Mouse (Mus musculus) CH12.LX (cell line): Measurements from ENCODE around the gene Ntrk3. TPM values are rescaled to one million over a fixed set of nuclear protein-coding genes. Genes with fewer than 3 reads are reported as not detected.

Experiments
- DNase-seq: peaks from one replicate; pipeline ENCODE4 v3.0.0-alpha.2; 2013; ENCODE audit errors: extremely low read depth
- H3K27ac ChIP-seq: 2 replicates; pipeline ENCODE4 v1.5.1; 2012; ENCODE audit warnings: low read depth, mild to moderate bottlenecking, control low read depth, moderate library complexity; ENCODE audit not compliant: insufficient read depth
- H3K27me3 ChIP-seq: replicated peaks from 2 replicates; pipeline ENCODE3; 2012; ENCODE audit warnings: inconsistent platforms
- H3K36me3 ChIP-seq, 2 experiments: replicated peaks in 1 of 2; 2 replicates each; pipeline versions ENCODE3 to v1.6.1; 2012; ENCODE audit warnings: inconsistent platforms in 1 of 2, low read length in 1 of 2, mild to moderate bottlenecking in 1 of 2, mixed read lengths in 1 of 2, moderate library complexity in 1 of 2; ENCODE audit not compliant: control insufficient read depth in 1 of 2, insufficient read depth in 1 of 2
- H3K4me1 ChIP-seq, 2 experiments: 2 replicates each; pipeline ENCODE4 v1.6.1; 2012; ENCODE audit warnings: inconsistent platforms in 1 of 2, moderate library complexity in 1 of 2; ENCODE audit not compliant: insufficient read depth in 2 of 2, control insufficient read depth in 1 of 2
- H3K4me2 ChIP-seq: 2 replicates; pipeline ENCODE4 v1.6.1; 2012; ENCODE audit warnings: low read depth, mild to moderate bottlenecking, control low read depth; ENCODE audit not compliant: poor library complexity, insufficient read depth, severe bottlenecking
- H3K4me3 ChIP-seq, 3 experiments: fragments of 150-350 bp in 1 of 3; sonication (generic) in 1 of 3; replicated peaks in 1 of 3; 2 replicates each; pipeline versions ENCODE3 to v1.5.1; 2011 to 2012; ENCODE audit warnings: low read depth in 2 of 3, low read length in 2 of 3, mild to moderate bottlenecking in 2 of 3, moderate library complexity in 2 of 3, control low read depth in 1 of 3, improper control_type of control experiment in 1 of 3, inconsistent platforms in 1 of 3, mixed read lengths in 1 of 3; ENCODE audit not compliant: poor library complexity in 1 of 3
- H3K79me2 ChIP-seq: replicated peaks from 2 replicates; pipeline ENCODE4 v1.6.1; 2012; ENCODE audit warnings: mild to moderate bottlenecking, moderate library complexity; ENCODE audit not compliant: control insufficient read depth, poor library complexity, insufficient read depth, severe bottlenecking; ENCODE audit errors: extremely low read depth
- H3K9ac ChIP-seq: 2 replicates; pipeline ENCODE4 v1.6.1; 2012; ENCODE audit warnings: low read depth, mild to moderate bottlenecking, control low read depth, moderate library complexity; ENCODE audit not compliant: insufficient read depth
- H3K9me3 ChIP-seq: replicated peaks from 2 replicates; pipeline ENCODE3; 2012; ENCODE audit warnings: low read length, inconsistent platforms, mixed read lengths
- CHD1 ChIP-seq: IDR thresholded peaks from 2 replicates; pipeline ENCODE4 v1.6.1; 2012; ENCODE audit warnings: low read depth, low read length, improper control_type of control experiment, inconsistent platforms
- CHD2 ChIP-seq: IDR thresholded peaks from 2 replicates; pipeline ENCODE4 v1.6.1; 2011; ENCODE audit warnings: low read length, improper control_type of control experiment
- CTCF ChIP-seq, 2 experiments: IDR thresholded peaks in 1 of 2; conservative IDR thresholded peaks in 1 of 2; 2 replicates each; pipeline ENCODE4 v1.5.1; 2011 to 2012; ENCODE audit warnings: low read depth in 2 of 2, low read length in 2 of 2, improper control_type of control experiment in 1 of 2, inconsistent platforms in 1 of 2, mild to moderate bottlenecking in 1 of 2, moderate library complexity in 1 of 2
- ELF1 ChIP-seq: IDR thresholded peaks from 2 replicates; pipeline ENCODE4 v1.6.1; 2014; ENCODE audit warnings: low read depth, mild to moderate bottlenecking, inconsistent platforms, low read length, improper control_type of control experiment
- GABPA ChIP-seq: IDR thresholded peaks from 2 replicates; pipeline ENCODE4 v1.6.1; 2012; ENCODE audit warnings: low read depth, low read length, improper control_type of control experiment, inconsistent platforms; ENCODE audit not compliant: insufficient replicate concordance
- HCFC1 ChIP-seq: IDR thresholded peaks from 2 replicates; pipeline ENCODE4 v1.6.1; 2012; ENCODE audit warnings: low read depth, mild to moderate bottlenecking, inconsistent platforms, low read length, improper control_type of control experiment
- JUND ChIP-seq: conservative IDR thresholded peaks from 2 replicates; pipeline ENCODE4 v1.6.1; 2011; ENCODE audit warnings: low read depth, low read length, improper control_type of control experiment
- KAT2A ChIP-seq: IDR thresholded peaks from 2 replicates; pipeline ENCODE4 v1.6.1; 2012; ENCODE audit warnings: low read length, improper control_type of control experiment, inconsistent platforms; ENCODE audit not compliant: insufficient replicate concordance
- MAFK ChIP-seq: IDR thresholded peaks from 2 replicates; pipeline ENCODE4 v1.6.1; 2011; ENCODE audit warnings: low read length, improper control_type of control experiment; ENCODE audit not compliant: insufficient replicate concordance
- MAX ChIP-seq: IDR thresholded peaks from 2 replicates; pipeline ENCODE4 v1.6.1; 2011; ENCODE audit warnings: low read length, improper control_type of control experiment
- NELFE ChIP-seq: IDR thresholded peaks from 2 replicates; pipeline ENCODE4 v1.6.1; 2011; ENCODE audit warnings: low read depth, low read length, improper control_type of control experiment
- PAX5 ChIP-seq: IDR thresholded peaks from 2 replicates; pipeline ENCODE4 v1.6.1; 2012; ENCODE audit warnings: low read length, inconsistent platforms, mixed read lengths
- POLR2AphosphoS2 ChIP-seq: IDR thresholded peaks from 2 replicates; pipeline ENCODE4 v1.6.1; 2011; ENCODE audit warnings: low read depth, low read length, improper control_type of control experiment
- RAD21 ChIP-seq: IDR thresholded peaks from 2 replicates; pipeline ENCODE4 v1.6.1; 2011; ENCODE audit warnings: low read depth, mild to moderate bottlenecking, low read length, improper control_type of control experiment, moderate library complexity
- RCOR1 ChIP-seq: conservative IDR thresholded peaks from 2 replicates; pipeline ENCODE4 v1.6.1; 2012; ENCODE audit warnings: low read depth, mild to moderate bottlenecking, inconsistent platforms, low read length, improper control_type of control experiment
- SMC3 ChIP-seq: IDR thresholded peaks from 2 replicates; pipeline ENCODE4 v1.6.1; 2011; ENCODE audit warnings: low read depth, low read length, improper control_type of control experiment
- ZC3H11A ChIP-seq: IDR thresholded peaks from 2 replicates; pipeline ENCODE4 v1.6.1; 2012; ENCODE audit warnings: low read depth, mild to moderate bottlenecking, inconsistent platforms, low read length, improper control_type of control experiment
- ZKSCAN1 ChIP-seq: IDR thresholded peaks from 2 replicates; pipeline ENCODE4 v1.6.1; 2012; ENCODE audit warnings: low read depth, inconsistent platforms, low read length, improper control_type of control experiment, borderline replicate concordance
- dilution Hi-C: fragments of 300-500 bp; cut with MboI; formaldehyde crosslinking; loops from 2 replicates; pipeline ENCODE4 v1.14.3; 2020; ENCODE audit warnings: low sequenced_read_pairs; ENCODE audit not compliant: extremely low pct_unique_long_range_greater_than_20kb, extremely low pct_ligation_motif_present
- in situ Hi-C: fragments of 300-500 bp; cut with MboI; formaldehyde crosslinking; loops from 3 replicates; pipeline ENCODE4 v1.14.3; 2019; ENCODE audit warnings: low sequenced_read_pairs, low pct_ligation_motif_present, low pct_unique_long_range_greater_than_20kb, mixed read lengths
- polyA plus RNA-seq: library from polyadenylated mRNA; unstranded; fragments of >175 nt; gene quantifications from 2 replicates; pipeline ENCODE4 v1.2.1, GENCODE M21; 2012; ENCODE audit warnings: low read depth; ENCODE audit not compliant: insufficient read length
- total RNA-seq, 2 experiments: library from RNA; depleted of rRNA; stranded (reverse); fragments of 300-350 nt in 1 of 2; fragments of >200 nt in 1 of 2; gene quantifications; 2 replicates each; pipeline ENCODE4 v1.2.3; 2012 to 2014

The Ntrk3 gene
- total and polyA plus RNA-seq, 3 experiments, result 0.21 TPM; not detected in 2

- Histone ChIP-seq H3K9me3 (peaks cover 46% of the 10 kb centered on the region), H3K4me1 (no peaks in the 10 kb centered on the region), H3K9ac (no peak overlapping the region), H3K4me2 (no peak overlapping the region), H3K27ac (no peak overlapping the region), H3K4me3 (no peak overlapping the region), H3K36me3 (no peaks in the 10 kb centered on the region), H3K79me2 (no peaks in the 10 kb centered on the region), H3K27me3 (no peaks in the 10 kb centered on the region)
- in situ Hi-C loops (no loop called here), dilution Hi-C loops (no loop called here)
- TF ChIP-seq POLR2AphosphoS2 (no peak), ZC3H11A (no peak)
- DNase-seq, result no peak
These were observed 572.3 kb downstream of the Ntrk3 start for GRCm38 (mm10) chr7:78165466-78165865.

- H3K4me1 ChIP-seq, result no peaks in the 10 kb centered on the region
- no peaks in the 10 kb centered on the region for H3K36me3 ChIP-seq
- H3K4me2 ChIP-seq, result no peak overlapping the region
- in situ Hi-C loops, result no loop called here
- TF ChIP-seq PAX5 (no peak), MAFK (no peak), CHD2 (no peak), ELF1 (no peak), RAD21 (no peak), RCOR1 (no peak), HCFC1 (no peak), CTCF (conservative IDR thresholded peaks at IDR 0.05 in 1 of 2, IDR thresholded peaks at IDR 0.05 in 1 of 2; ENCODE audit: low read depth in 2 of 2, low read length in 2 of 2) (no peak), SMC3 (no peak), GABPA (no peak), ZKSCAN1 (no peak)
- no peaks in the 10 kb centered on the region for H3K79me2 ChIP-seq
- dilution Hi-C loops, result no loop called here
- H3K4me3 ChIP-seq, result no peak overlapping the region
- no peak overlapping the region for H3K9ac ChIP-seq
- H3K27me3 ChIP-seq, result no peaks in the 10 kb centered on the region
- DNase-seq, result no peak
- no peak overlapping the region for H3K27ac ChIP-seq
- peaks cover 83% of the 10 kb centered on the region for H3K9me3 ChIP-seq
These were observed 579.9 kb downstream of the Ntrk3 start for GRCm38 (mm10) chr7:78157946-78158345.

- Histone ChIP-seq H3K36me3 (no peaks in the 10 kb centered on the region), H3K9ac (no peak overlapping the region), H3K27me3 (no peaks in the 10 kb centered on the region), H3K79me2 (no peaks in the 10 kb centered on the region), H3K27ac (no peak overlapping the region), H3K4me2 (no peak overlapping the region), H3K4me1 (no peaks in the 10 kb centered on the region), H3K9me3 (peaks cover 27% of the 10 kb centered on the region), H3K4me3 (no peak overlapping the region)
- dilution Hi-C loops, result no loop called here
- in situ Hi-C loops, result no loop called here
- no peak for DNase-seq
- TF ChIP-seq NELFE (no peak), POLR2AphosphoS2 (no peak), MAX (no peak), JUND (no peak), ELF1 (no peak), KAT2A (no peak), CHD1 (no peak)
- TF ChIP-seq, all 38 proteins: peak for 0
These were observed 592.6 kb downstream of the Ntrk3 start for GRCm38 (mm10) chr7:78145251-78145650.
